Mouse (Mus musculus) kidney, adult 10 weeks (tissue): Measurements from ENCODE around the gene Pkd2. TPM values are rescaled to one million over a fixed set of nuclear protein-coding genes. Genes with fewer than 3 reads are reported as not detected.

Experiments used
- polyA plus RNA-seq: library from polyadenylated mRNA; stranded (reverse); fragments of 350-450 nt; fragmentation: Illumina TruSeq; extraction: RNeasy Lipid Tissue Mini Kit (QIAGEN cat#74804); gene quantifications from one replicate; pipeline ENCODE4 v1.2.3, GENCODE M21; 2014; ENCODE audit warnings: low read depth, low replicate concordance

Gene Pkd2
- polyA plus RNA-seq = 171 TPM

GRCm38 (mm10) chr5:104458832-104459705, at the start of gene Pkd2:
TSS of gene Pkd2 (plus strand) at chr5:104459450.

GRCm38 (mm10) chr5:104434835-104435301, 24.4 kb upstream of the Pkd2 start, which contains the start of gene Spp1:
TSS of gene Spp1 (plus strand) at chr5:104435118.

GRCm38 (mm10) chr5:104508195-104508891, 49.1 kb downstream of the Pkd2 start, which contains the start of gene BC005561:
TSS of gene BC005561 (plus strand) at chr5:104508352.

Other genes with a start within 250 kb of the Pkd2 start
- not detected for gene Ibsp, start 160.3 kb upstream of the Pkd2 start, polyA plus RNA-seq
- not detected for gene Mepe, start 134.1 kb upstream of the Pkd2 start, polyA plus RNA-seq
- 4,069 TPM for gene Spp1, start 24.3 kb upstream of the Pkd2 start, polyA plus RNA-seq
- gene BC005561, start 48.9 kb downstream of the Pkd2 start, polyA plus RNA-seq = 22.4 TPM